Mouse (Mus musculus): ENCODE data around the gene Slc7a8. TPM values are rescaled to one million over a fixed set of nuclear protein-coding genes. Genes with fewer than 3 reads are reported as not detected.

Slc7a8 gene
- polyA plus RNA-seq, 1 experiment from 2014 or later: 2.2 TPM

DNA sequence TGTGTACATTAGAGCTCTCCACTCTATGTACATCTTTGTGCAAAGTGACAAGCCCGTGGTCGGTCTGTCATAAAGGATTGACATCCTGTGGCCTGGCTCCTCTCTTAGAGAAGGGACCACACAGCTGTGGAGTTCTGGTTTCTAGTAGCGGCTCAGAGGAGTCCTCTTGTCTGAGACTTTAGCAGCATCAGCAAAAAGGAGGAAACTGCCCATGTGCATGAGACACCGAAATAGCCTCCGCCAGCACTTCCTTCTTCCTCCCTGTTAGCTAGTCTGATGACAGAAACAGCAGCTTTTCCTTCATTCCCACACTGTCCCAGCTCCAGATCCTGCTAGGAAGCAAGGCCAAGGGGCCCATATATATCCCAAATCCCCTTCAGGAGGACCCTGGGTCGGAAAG, 25.4 kb downstream of the Slc7a8 start:
- Histone ChIP-seq H3K9me3 (ENCODE audit: low read length) (no peaks in the 10 kb centered on the region), H3K4me3 (ENCODE audit: low read depth, low read length) (no peak overlapping the region), H3K9ac (replicated peaks) (no peak overlapping the region), H3K27me3 (ENCODE audit: insufficient read depth, low read length) (no peaks in the 10 kb centered on the region), H3K4me2 (ENCODE audit: low read depth, low read length) (no peak overlapping the region), H3K4me1 (ENCODE audit: insufficient read depth) (peaks cover 8% of the 10 kb centered on the region), H3K36me3 (replicated peaks; ENCODE audit: insufficient read depth, low read length) (no peaks in the 10 kb centered on the region), H3K27ac (ENCODE audit: low read depth) (peak overlapping the region; percentile 69)
- ATAC-seq (peak; percentile 67), DNase-seq (peak; percentile 24)
- TF ChIP-seq EP300 (IDR thresholded peaks at IDR 0.05; ENCODE audit: low read depth): no peak
- no peak for TF ChIP-seq CTCF (IDR thresholded peaks at IDR 0.05; ENCODE audit: low read depth)
- WGBS (ENCODE audit: insufficient replicate concordance): 39% methylated on average over 6 of the region's 6 CpGs

DNA sequence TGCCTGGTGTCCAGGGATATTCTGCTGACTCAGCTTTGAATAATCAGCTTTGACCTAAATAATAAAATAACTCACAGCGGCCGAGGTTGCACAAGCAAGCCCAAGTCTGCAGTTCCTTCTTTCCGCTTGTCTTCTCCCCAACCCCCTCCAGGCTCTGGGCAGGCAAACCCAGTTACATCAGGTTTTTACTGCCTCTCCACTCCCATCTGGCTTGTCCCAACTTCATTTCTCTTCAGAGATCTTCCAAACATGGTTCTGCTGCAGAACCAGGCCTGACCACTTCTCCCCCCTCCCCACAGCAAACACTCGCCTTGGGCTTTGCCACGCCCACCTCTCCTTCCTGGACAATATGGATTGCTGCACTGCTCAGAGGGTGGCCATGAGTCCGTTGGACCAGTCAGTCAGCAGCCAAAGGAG, 27.1 kb downstream of the Slc7a8 start:
- peak overlapping the region; percentile 69 for H3K27ac ChIP-seq (ENCODE audit: low read depth)
- H3K4me1 ChIP-seq (ENCODE audit: insufficient read depth): peaks cover 8% of the 10 kb centered on the region
- H3K4me2 ChIP-seq (ENCODE audit: low read depth, low read length): peak overlapping the region; percentile 4; the same call in 1 of the 2 replicates
- 0 out of 2 replicates have a peak overlapping the region, but pooled peaks have one; percentile 21 for H3K9ac ChIP-seq (replicated peaks)
- no peak overlapping the region for H3K4me3 ChIP-seq (ENCODE audit: low read depth, low read length)
- no peaks in the 10 kb centered on the region for H3K27me3 ChIP-seq (ENCODE audit: insufficient read depth, low read length)
- ATAC-seq (peak; percentile 65), DNase-seq (peak; percentile 49)
- TF ChIP-seq EP300 (IDR thresholded peaks at IDR 0.05; ENCODE audit: low read depth) (no peak), CTCF (IDR thresholded peaks at IDR 0.05; ENCODE audit: low read depth) (no peak)
- 20% methylated on average over 6 of the region's 6 CpGs for WGBS (ENCODE audit: insufficient replicate concordance)
- no peaks in the 10 kb centered on the region for H3K9me3 ChIP-seq (ENCODE audit: low read length)
- no peaks in the 10 kb centered on the region for H3K36me3 ChIP-seq (replicated peaks; ENCODE audit: insufficient read depth, low read length)

DNA sequence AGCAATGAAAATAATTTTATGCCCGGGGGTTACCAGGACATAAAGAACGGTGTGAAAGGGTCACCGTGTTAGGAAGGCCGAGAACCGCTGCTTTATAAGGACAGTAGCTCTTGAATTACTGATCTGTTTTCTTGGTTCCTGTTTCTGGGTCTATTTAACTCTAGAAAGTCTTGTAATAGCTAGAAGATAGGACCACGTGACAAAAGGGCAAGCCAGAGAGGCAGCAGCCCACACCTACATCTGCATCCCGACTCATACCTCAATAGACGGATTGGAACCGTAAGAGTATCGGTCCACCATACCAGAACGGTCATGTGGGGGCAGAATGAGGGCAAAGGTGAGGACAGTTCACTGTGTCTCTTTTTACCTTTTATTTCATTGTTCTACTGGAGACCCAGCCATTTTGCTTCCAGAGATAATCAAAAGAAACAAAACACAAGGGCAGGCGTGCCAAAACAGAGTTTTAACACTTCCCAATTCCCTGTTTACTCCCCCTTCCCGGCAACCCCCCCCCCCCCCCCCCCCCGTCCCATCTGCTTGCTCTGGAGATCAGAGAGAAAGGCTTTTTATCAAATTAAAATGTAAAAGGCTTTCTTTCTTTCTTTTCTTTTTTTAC, 27.7 kb downstream of the Slc7a8 start:
- ATAC-seq (no peak), DNase-seq (no peak)
- Histone ChIP-seq H3K4me2 (ENCODE audit: low read depth, low read length) (peak overlapping the region; percentile 4), H3K27ac (ENCODE audit: low read depth) (peak overlapping the region; percentile 60; the same call in 1 of the 2 replicates), H3K36me3 (replicated peaks; ENCODE audit: insufficient read depth, low read length) (no peaks in the 10 kb centered on the region), H3K4me1 (ENCODE audit: insufficient read depth) (peaks cover 8% of the 10 kb centered on the region), H3K9ac (replicated peaks) (no peak overlapping the region), H3K9me3 (ENCODE audit: low read length) (no peaks in the 10 kb centered on the region), H3K27me3 (ENCODE audit: insufficient read depth, low read length) (no peaks in the 10 kb centered on the region), H3K4me3 (ENCODE audit: low read depth, low read length) (no peak overlapping the region)
- TF ChIP-seq CTCF (IDR thresholded peaks at IDR 0.05; ENCODE audit: low read depth): no peak
- TF ChIP-seq EP300 (IDR thresholded peaks at IDR 0.05; ENCODE audit: low read depth): no peak
- 54% methylated on average over 14 of the region's 14 CpGs for WGBS (ENCODE audit: insufficient replicate concordance)

DNA sequence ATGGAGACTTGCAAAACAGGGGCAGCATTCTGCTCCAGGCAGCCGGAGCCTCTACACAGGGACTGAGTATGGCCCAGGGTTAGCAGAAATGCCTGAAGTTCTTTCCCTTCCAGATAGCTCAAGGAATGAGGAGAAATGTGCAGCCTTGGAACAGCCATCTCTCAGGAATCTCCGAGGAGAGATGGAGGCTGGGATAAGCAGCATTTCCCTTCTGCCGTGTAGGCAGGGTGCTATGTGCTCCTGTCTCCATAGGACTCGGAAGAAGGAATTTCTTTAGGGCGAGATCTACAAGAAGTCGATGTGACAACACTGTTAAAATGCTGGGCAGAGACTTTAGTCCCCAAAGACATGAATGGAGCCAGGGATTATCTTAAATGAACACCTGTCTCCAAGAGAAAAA, 28.8 kb downstream of the Slc7a8 start:
- H3K36me3 ChIP-seq (replicated peaks; ENCODE audit: insufficient read depth, low read length): no peaks in the 10 kb centered on the region
- 75% methylated on average over 6 of the region's 6 CpGs for WGBS (ENCODE audit: insufficient replicate concordance)
- DNase-seq (no peak), ATAC-seq (no peak)
- H3K4me1 ChIP-seq (ENCODE audit: insufficient read depth): peaks cover 8% of the 10 kb centered on the region
- no peak overlapping the region for H3K4me2 ChIP-seq (ENCODE audit: low read depth, low read length)
- H3K9me3 ChIP-seq (ENCODE audit: low read length): no peaks in the 10 kb centered on the region
- H3K27me3 ChIP-seq (ENCODE audit: insufficient read depth, low read length): no peaks in the 10 kb centered on the region
- no peak overlapping the region for H3K4me3 ChIP-seq (ENCODE audit: low read depth, low read length)
- H3K27ac ChIP-seq (ENCODE audit: low read depth): no peak overlapping the region
- H3K9ac ChIP-seq (replicated peaks): no peak overlapping the region
- TF ChIP-seq EP300 (IDR thresholded peaks at IDR 0.05; ENCODE audit: low read depth) (no peak), CTCF (IDR thresholded peaks at IDR 0.05; ENCODE audit: low read depth) (no peak)

DNA sequence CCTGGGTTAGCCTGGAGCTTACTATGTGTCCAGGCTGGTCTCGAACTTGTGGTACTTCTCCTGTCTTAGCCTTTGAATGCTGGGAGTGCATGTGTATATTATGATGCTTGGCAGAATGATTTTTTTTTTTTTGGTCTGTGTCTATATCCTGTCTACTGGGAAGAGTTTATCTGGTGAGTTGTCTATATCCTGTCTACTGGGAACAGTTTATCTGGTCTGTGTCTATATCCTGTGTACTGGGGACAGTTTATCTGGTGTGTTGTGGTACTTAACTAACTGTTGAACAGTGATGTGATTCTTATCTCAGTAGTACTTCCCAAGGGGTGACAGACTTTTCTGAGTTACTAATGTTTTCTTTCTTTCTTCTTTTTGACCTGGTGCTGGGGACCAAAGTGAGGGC, 30.0 kb downstream of the Slc7a8 start:
- ATAC-seq (no peak), DNase-seq (no peak)
- H3K27me3 ChIP-seq (ENCODE audit: insufficient read depth, low read length): no peaks in the 10 kb centered on the region
- H3K9ac ChIP-seq (replicated peaks): no peak overlapping the region
- TF ChIP-seq CTCF (IDR thresholded peaks at IDR 0.05; ENCODE audit: low read depth) (no peak), EP300 (IDR thresholded peaks at IDR 0.05; ENCODE audit: low read depth) (no peak)
- no peak overlapping the region for H3K27ac ChIP-seq (ENCODE audit: low read depth)
- peaks cover 8% of the 10 kb centered on the region for H3K4me1 ChIP-seq (ENCODE audit: insufficient read depth)
- 69% methylated on average over 1 of the region's 1 CpGs for WGBS (ENCODE audit: insufficient replicate concordance)
- no peaks in the 10 kb centered on the region for H3K9me3 ChIP-seq (ENCODE audit: low read length)
- H3K4me3 ChIP-seq (ENCODE audit: low read depth, low read length): no peak overlapping the region
- H3K4me2 ChIP-seq (ENCODE audit: low read depth, low read length): no peak overlapping the region
- no peaks in the 10 kb centered on the region for H3K36me3 ChIP-seq (replicated peaks; ENCODE audit: insufficient read depth, low read length)

DNA sequence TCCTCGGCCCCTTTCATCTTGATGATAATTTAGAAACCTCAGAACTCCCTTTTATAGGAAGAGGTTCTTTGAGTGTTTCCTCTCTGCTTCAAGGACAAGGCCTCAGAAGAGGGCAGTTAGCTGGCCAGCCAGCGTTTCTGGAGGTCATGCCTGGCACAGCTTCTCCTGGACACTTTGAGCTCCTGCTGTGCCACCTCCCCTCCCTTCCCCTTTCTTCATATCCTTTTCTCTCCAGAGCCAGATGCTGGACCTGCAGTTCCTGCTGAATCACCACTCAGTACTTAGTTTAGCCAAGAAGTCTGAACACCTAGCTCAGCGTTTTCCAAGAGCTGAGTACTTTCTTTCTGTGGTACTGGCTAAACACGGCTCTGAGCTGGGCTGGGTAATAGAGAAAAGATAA, 32.5 kb downstream of the Slc7a8 start:
- WGBS (ENCODE audit: insufficient replicate concordance): 38% methylated on average over 4 of the region's 4 CpGs
- H3K4me1 ChIP-seq (ENCODE audit: insufficient read depth): peaks cover 4% of the 10 kb centered on the region
- no peaks in the 10 kb centered on the region for H3K9me3 ChIP-seq (ENCODE audit: low read length)
- H3K9ac ChIP-seq (replicated peaks): no peak overlapping the region
- H3K4me2 ChIP-seq (ENCODE audit: low read depth, low read length): no peak overlapping the region
- H3K27me3 ChIP-seq (ENCODE audit: insufficient read depth, low read length): no peaks in the 10 kb centered on the region
- no peak for TF ChIP-seq CTCF (IDR thresholded peaks at IDR 0.05; ENCODE audit: low read depth)
- TF ChIP-seq EP300 (IDR thresholded peaks at IDR 0.05; ENCODE audit: low read depth): no peak
- H3K27ac ChIP-seq (ENCODE audit: low read depth): no peak overlapping the region
- no peak for ATAC-seq
- no peak for DNase-seq
- H3K4me3 ChIP-seq (ENCODE audit: low read depth, low read length): no peak overlapping the region
- H3K36me3 ChIP-seq (replicated peaks; ENCODE audit: insufficient read depth, low read length): no peaks in the 10 kb centered on the region

Measured in liver, postnatal 0 days (tissue).